Mouse (Mus musculus): Measurements from ENCODE around the gene Slc16a2. TPM values are rescaled to one million over a fixed set of nuclear protein-coding genes. Genes with fewer than 3 reads are reported as not detected.

Slc16a2 gene
- 0.35 TPM in 1 of 2 replicates, not detected in the other for polyA plus RNA-seq (2012; ENCODE audit: low replicate concordance)

DNA sequence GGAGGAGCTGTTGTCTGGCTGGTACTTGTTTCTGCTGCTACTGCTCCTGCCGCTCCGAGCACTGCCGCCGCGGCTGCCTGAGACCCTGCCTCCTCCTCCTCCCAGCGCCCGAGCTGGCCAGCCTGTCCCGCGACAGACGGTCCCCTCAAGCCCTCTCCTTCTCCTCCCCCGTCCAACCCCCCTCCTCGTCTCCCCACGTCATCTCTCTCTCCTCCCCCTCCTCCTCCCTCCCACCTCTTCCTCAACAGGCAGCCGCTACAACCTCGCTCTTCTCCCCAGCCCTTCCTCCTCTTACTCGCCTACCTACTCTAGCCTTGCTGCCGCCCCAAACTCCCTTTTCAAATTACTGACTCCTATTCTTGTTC, at the start of gene Slc16a2:
TSS of gene Slc16a2 (minus strand) at position 152 of the 365 bp plus-strand sequence.

Other genes with a start within 250 kb of the Slc16a2 start
- not detected in 2 replicates for gene Zcchc13, start 191.4 kb downstream of the Slc16a2 start, polyA plus RNA-seq (2012; ENCODE audit: low replicate concordance)
- gene Rlim, start 159.3 kb upstream of the Slc16a2 start, polyA plus RNA-seq (2012; ENCODE audit: low replicate concordance) = 0.64 and 1.9 TPM in 2 replicates

All from leukemia stem cell, adult 10-12 weeks (primary cell).